Mouse (Mus musculus) MEL (cell line): Measurements from ENCODE around the gene Snd1. TPM values are rescaled to one million over a fixed set of nuclear protein-coding genes. Genes with fewer than 3 reads are reported as not detected.

Experiments
- DNase-seq: peaks from one replicate; pipeline ENCODE4 v3.0.0; 2011; ENCODE audit warnings: low read depth, low spot score
- H3K27ac ChIP-seq: 2 replicates; pipeline ENCODE4 v1.5.1; 2012; ENCODE audit warnings: low read depth, mild to moderate bottlenecking, control low read depth, low read length, moderate library complexity; ENCODE audit not compliant: control insufficient read depth
- H3K27me3 ChIP-seq, 2 experiments: fragments of 150-350 bp in 1 of 2; sonication (generic) in 1 of 2; 2 replicates each; pipeline ENCODE4 v1.6.1; 2012; ENCODE audit warnings: low read length in 2 of 2, mild to moderate bottlenecking in 2 of 2, improper control_type of control experiment in 1 of 2, moderate library complexity in 1 of 2; ENCODE audit not compliant: insufficient read depth in 2 of 2, control insufficient read depth in 1 of 2
- H3K36me3 ChIP-seq, 2 experiments: 2 replicates each; pipeline ENCODE4 v1.6.1; 2012 to 2014; ENCODE audit warnings: low read length in 2 of 2, improper control_type of control experiment in 1 of 2, inconsistent platforms in 1 of 2, mild to moderate bottlenecking in 1 of 2; ENCODE audit not compliant: insufficient read depth in 2 of 2, control insufficient read depth in 1 of 2
- H3K4me1 ChIP-seq, 2 experiments: fragments of 150-350 bp in 1 of 2; sonication (generic) in 1 of 2; 2 replicates each; pipeline ENCODE4 v1.6.1; 2012; ENCODE audit warnings: low read length in 2 of 2, improper control_type of control experiment in 1 of 2, mild to moderate bottlenecking in 1 of 2; ENCODE audit not compliant: insufficient read depth in 2 of 2, control insufficient read depth in 1 of 2
- H3K4me3 ChIP-seq, 2 experiments: fragments of 150-350 bp in 1 of 2; sonication (generic) in 1 of 2; 2 replicates each; pipeline ENCODE4 v1.5.1; 2012; ENCODE audit warnings: low read depth in 2 of 2, low read length in 2 of 2, mild to moderate bottlenecking in 2 of 2, moderate library complexity in 2 of 2, control low read depth in 1 of 2, improper control_type of control experiment in 1 of 2; ENCODE audit not compliant: control insufficient read depth in 1 of 2, insufficient read depth in 1 of 2
- H3K79me2 ChIP-seq: 2 replicates; pipeline ENCODE4 v1.6.1; 2012; ENCODE audit warnings: mild to moderate bottlenecking, low read length, moderate library complexity; ENCODE audit not compliant: control insufficient read depth, poor library complexity, insufficient read depth
- H3K9ac ChIP-seq: 2 replicates; pipeline ENCODE4 v1.6.1; 2012; ENCODE audit warnings: low read depth, mild to moderate bottlenecking, control low read depth, low read length, moderate library complexity; ENCODE audit not compliant: control insufficient read depth, poor library complexity, severe bottlenecking
- H3K9me3 ChIP-seq: fragments of 150-350 bp; sonication (generic); replicated peaks from 2 replicates; pipeline ENCODE4 v1.6.1; 2012; ENCODE audit warnings: mild to moderate bottlenecking, low read length, improper control_type of control experiment, moderate library complexity; ENCODE audit not compliant: insufficient read depth
- BHLHE40 ChIP-seq: IDR thresholded peaks from 2 replicates; pipeline ENCODE4 v1.6.1; 2012; ENCODE audit warnings: low read depth, mild to moderate bottlenecking, inconsistent platforms, low read length, improper control_type of control experiment, borderline replicate concordance
- CHD2 ChIP-seq: IDR thresholded peaks from 2 replicates; pipeline ENCODE4 v1.6.1; 2011; ENCODE audit warnings: low read length, improper control_type of control experiment
- E2F4 ChIP-seq: IDR thresholded peaks from 2 replicates; pipeline ENCODE4 v1.6.1; 2011; ENCODE audit warnings: low read depth, low read length, improper control_type of control experiment, borderline replicate concordance
- ELF1 ChIP-seq: IDR thresholded peaks from 2 replicates; pipeline ENCODE4 v1.6.1; 2014; ENCODE audit warnings: low read depth, mild to moderate bottlenecking, inconsistent platforms, low read length, improper control_type of control experiment, moderate library complexity
- ETS1 ChIP-seq: IDR thresholded peaks from 2 replicates; pipeline ENCODE4 v1.6.1; 2012; ENCODE audit warnings: low read depth, mild to moderate bottlenecking, inconsistent platforms, low read length, improper control_type of control experiment, moderate library complexity
- GATA1 ChIP-seq: IDR thresholded peaks from 2 replicates; pipeline ENCODE4 v1.6.1; 2011; ENCODE audit warnings: low read depth, low read length, improper control_type of control experiment
- HCFC1 ChIP-seq: IDR thresholded peaks from 2 replicates; pipeline ENCODE4 v1.6.1; 2012; ENCODE audit warnings: low read depth, mild to moderate bottlenecking, inconsistent platforms, low read length, improper control_type of control experiment, moderate library complexity
- MAFK ChIP-seq: IDR thresholded peaks from 2 replicates; pipeline ENCODE4 v1.6.1; 2011; ENCODE audit warnings: low read depth, mild to moderate bottlenecking, low read length, improper control_type of control experiment, borderline replicate concordance
- MAX ChIP-seq: IDR thresholded peaks from 2 replicates; pipeline ENCODE4 v1.6.1; 2011; ENCODE audit warnings: low read length, improper control_type of control experiment
- MAZ ChIP-seq: IDR thresholded peaks from 2 replicates; pipeline ENCODE4 v1.6.1; 2012; ENCODE audit warnings: low read depth, mild to moderate bottlenecking, inconsistent platforms, low read length, improper control_type of control experiment
- MYB ChIP-seq: IDR thresholded peaks from 2 replicates; pipeline ENCODE4 v1.6.1; 2011; ENCODE audit warnings: mild to moderate bottlenecking, low read depth, low read length, improper control_type of control experiment
- MYC ChIP-seq: IDR thresholded peaks from 2 replicates; pipeline ENCODE4 v1.6.1; 2011; ENCODE audit warnings: low read depth, mild to moderate bottlenecking, low read length, improper control_type of control experiment, moderate library complexity
- NELFE ChIP-seq: IDR thresholded peaks from 2 replicates; pipeline ENCODE4 v1.6.1; 2011; ENCODE audit warnings: low read depth, low read length, improper control_type of control experiment
- POLR2A ChIP-seq, 2 experiments: IDR thresholded peaks; 2 replicates each; pipeline ENCODE4 v1.6.1; 2011 to 2012; ENCODE audit warnings: low read length in 2 of 2, mild to moderate bottlenecking in 2 of 2, control low read depth in 1 of 2, improper control_type of control experiment in 1 of 2, low read depth in 1 of 2, moderate library complexity in 1 of 2; ENCODE audit not compliant: control insufficient read depth in 1 of 2, insufficient read depth in 1 of 2, poor library complexity in 1 of 2
- POLR2AphosphoS2 ChIP-seq: IDR thresholded peaks from 2 replicates; pipeline ENCODE4 v1.6.1; 2011; ENCODE audit warnings: low read length, improper control_type of control experiment
- SMC3 ChIP-seq: IDR thresholded peaks from 2 replicates; pipeline ENCODE4 v1.6.1; 2011; ENCODE audit warnings: low read depth, low read length, improper control_type of control experiment
- TCF12 ChIP-seq: IDR thresholded peaks from 2 replicates; pipeline ENCODE4 v1.6.1; 2014; ENCODE audit warnings: low read depth, mild to moderate bottlenecking, inconsistent platforms, low read length, improper control_type of control experiment, moderate library complexity
- ZKSCAN1 ChIP-seq: IDR thresholded peaks from 2 replicates; pipeline ENCODE4 v1.6.1; 2012; ENCODE audit warnings: low read depth, mild to moderate bottlenecking, inconsistent platforms, low read length, improper control_type of control experiment, moderate library complexity
- ZMIZ1 ChIP-seq: IDR thresholded peaks from 2 replicates; pipeline ENCODE4 v1.6.1; 2012; ENCODE audit warnings: low read depth, mild to moderate bottlenecking, inconsistent platforms, low read length, improper control_type of control experiment, moderate library complexity
- ZNF384 ChIP-seq: IDR thresholded peaks from 2 replicates; pipeline ENCODE4 v1.6.1; 2012; ENCODE audit warnings: low read depth, mild to moderate bottlenecking, inconsistent platforms, low read length, improper control_type of control experiment
- polyA plus RNA-seq, 2 experiments: library from polyadenylated mRNA; stranded (reverse) in 1 of 2; unstranded in 1 of 2; fragments of >175 nt in 1 of 2; fragments of >200 nt in 1 of 2; gene quantifications; 2 replicates each; pipeline versions ENCODE4 v1.2.1 to v1.2.4; 2012; ENCODE audit warnings: low replicate concordance in 2 of 2, low read depth in 1 of 2; ENCODE audit not compliant: insufficient read length in 2 of 2, insufficient read depth in 1 of 2, missing spikeins in 1 of 2
- total RNA-seq: library from RNA; depleted of rRNA; stranded (reverse); fragments of 300-350 nt; gene quantifications from 2 replicates; pipeline ENCODE4 v1.2.3, GENCODE M21; 2012

Snd1 gene
- total and polyA plus RNA-seq, 3 experiments: 192 to 280 TPM; not detected in 1

DNA sequence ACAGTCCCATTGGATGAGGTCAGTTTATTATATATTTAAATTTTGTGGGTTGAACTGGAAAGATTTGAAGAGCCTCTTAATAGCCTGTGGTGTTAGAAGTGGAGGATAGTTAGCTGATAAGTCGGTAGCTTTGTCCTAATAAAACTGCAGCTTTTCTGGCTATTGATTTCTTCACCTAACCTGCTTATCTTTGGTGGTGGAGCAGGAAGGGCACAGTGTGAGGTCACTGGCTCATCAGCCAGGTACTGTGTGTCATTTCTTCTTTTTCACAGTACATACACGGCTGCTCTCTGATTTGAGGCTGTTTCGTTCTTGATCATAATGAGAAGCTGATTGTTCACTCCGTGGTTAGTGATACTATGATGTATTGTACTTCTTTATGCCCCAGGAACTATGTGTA, 134.4 kb downstream of the Snd1 start:
- peaks cover 5 to 10% of the 10 kb centered on the region in 2 experiments for H3K36me3 ChIP-seq
- TF ChIP-seq ETS1 (no peak), POLR2AphosphoS2 (no peak), HCFC1 (no peak), MAX (no peak), BHLHE40 (no peak), E2F4 (no peak), ZKSCAN1 (no peak), POLR2A (IDR thresholded peaks at IDR 0.05; ENCODE audit: control insufficient read depth in 1 of 2, insufficient read depth in 1 of 2, low read depth in 1 of 2, low read length in 2 of 2, poor library complexity in 1 of 2) (no peak), MAFK (no peak), GATA1 (no peak), TCF12 (no peak), CHD2 (no peak), SMC3 (no peak), MAZ (no peak), MYC (no peak), NELFE (no peak), ZNF384 (no peak)
- TF ChIP-seq, all 39 proteins: peak for 0
- peaks cover 0 to 2% of the 10 kb centered on the region in 2 experiments; a peak in 2 of 4 replicates for H3K4me1 ChIP-seq

DNA sequence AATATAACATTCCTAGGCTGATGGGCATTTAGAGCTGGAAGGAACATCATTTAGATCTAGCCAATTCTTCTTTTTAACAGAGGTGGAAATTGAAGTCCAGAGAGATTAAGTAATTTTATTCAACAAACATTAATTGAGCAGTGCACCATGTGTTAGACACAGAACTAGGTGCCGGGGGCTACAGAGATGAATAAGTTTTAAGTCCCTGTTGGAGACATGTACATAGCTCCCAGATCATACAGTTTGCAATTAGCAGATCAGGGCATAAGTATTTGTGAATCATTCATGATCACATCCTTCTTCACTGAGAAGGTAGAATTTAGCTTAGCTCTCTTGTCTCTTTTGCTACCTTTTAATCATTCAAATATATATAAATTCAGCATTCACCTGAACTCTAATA, 135.2 kb downstream of the Snd1 start:
- no peak overlapping the region for H3K4me3 ChIP-seq
- TF ChIP-seq MYB (no peak), ELF1 (no peak), ZMIZ1 (no peak)
- no peak overlapping the region for H3K27ac ChIP-seq
- H3K36me3 ChIP-seq: peaks cover 3 to 5% of the 10 kb centered on the region in 2 experiments
- DNase-seq: no peak
- H3K9ac ChIP-seq: no peak overlapping the region
- H3K9me3 ChIP-seq: no peaks in the 10 kb centered on the region
- no peaks in the 10 kb centered on the region for H3K27me3 ChIP-seq
- H3K4me1 ChIP-seq: peaks cover 0 to 2% of the 10 kb centered on the region in 2 experiments; a peak in 2 of 4 replicates
- peaks cover 3% of the 10 kb centered on the region; the same call in 1 of the 2 replicates for H3K79me2 ChIP-seq

More for the DNA sequence above, 134.4 kb downstream of the Snd1 start:
- Histone ChIP-seq H3K9ac (no peak overlapping the region), H3K27ac (no peak overlapping the region), H3K9me3 (no peaks in the 10 kb centered on the region), H3K79me2 (peaks cover 3% of the 10 kb centered on the region; the same call in 1 of the 2 replicates), H3K27me3 (no peaks in the 10 kb centered on the region), H3K4me3 (no peak overlapping the region)
- DNase-seq: no peak
